Mouse (Mus musculus) neutrophil, adult 5-6 weeks (primary cell): ENCODE measurements around the gene Stk38l. TPM values are rescaled to one million over a fixed set of nuclear protein-coding genes. Genes with fewer than 3 reads are reported as not detected.
"Not testable (repeated sequence)": the region's sequence is repeated elsewhere in the genome, so short reads cannot be mapped to it uniquely, and the experiment has no call there.

Experiments
- ATAC-seq: fragments of 151-379, 151-347 bp; 2 replicates; pipeline ENCODE4 v1.8.0; 2017; ENCODE audit warnings: mild to moderate bottlenecking, moderate TSS enrichment; ENCODE audit not compliant: insufficient number of reproducible peaks, poor library complexity, low FRiP score, severe bottlenecking; ENCODE audit errors: extremely low read depth
- total RNA-seq: library from RNA; stranded (forward); fragments of 200-1000 nt; gene quantifications from 2 replicates; pipeline ENCODE4 v1.2.3, GENCODE M21; 2017

Gene Stk38l
- total RNA-seq, 1 experiment from 2014 or later: 13.4 TPM

DNA sequence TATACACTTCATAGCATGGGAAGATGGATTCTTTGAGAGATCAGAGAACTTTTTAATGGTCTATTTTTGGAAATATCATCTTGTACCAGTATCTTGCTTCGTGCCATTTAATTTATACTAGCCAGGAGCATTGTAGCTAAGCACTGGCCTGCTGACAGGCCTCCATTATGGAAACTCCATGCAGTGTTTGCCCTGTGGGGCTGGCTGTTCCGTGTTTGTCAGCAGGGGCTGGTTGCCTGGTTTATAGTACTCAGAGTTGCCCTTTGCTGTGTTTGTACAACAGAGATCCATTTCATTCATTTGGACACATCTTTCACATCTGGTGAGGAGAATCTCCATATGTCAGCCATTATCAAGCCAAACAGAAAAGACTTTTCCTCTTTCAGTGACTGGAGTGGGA, 6.9 kb downstream of the Stk38l start:
- no peak for ATAC-seq

DNA sequence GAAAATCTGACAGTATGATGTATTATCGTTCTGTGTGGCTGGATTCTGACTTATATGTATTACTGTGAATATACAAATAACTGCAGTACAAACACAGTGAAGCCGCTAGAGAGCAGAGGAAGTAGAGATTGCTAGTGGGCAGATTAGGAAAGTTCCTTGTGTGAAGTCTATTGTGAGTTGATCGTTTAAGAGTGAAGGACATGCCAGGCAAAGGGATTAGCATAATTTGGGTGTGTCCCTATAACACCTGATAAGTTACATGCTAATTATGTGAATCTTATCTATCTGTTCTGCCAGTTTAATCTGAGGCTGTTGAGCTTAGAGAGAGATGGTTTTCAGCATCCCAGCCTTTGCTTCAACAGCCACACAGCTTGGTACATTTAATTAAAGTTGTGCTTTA, 7.4 kb downstream of the Stk38l start:
- ATAC-seq: no peak

DNA sequence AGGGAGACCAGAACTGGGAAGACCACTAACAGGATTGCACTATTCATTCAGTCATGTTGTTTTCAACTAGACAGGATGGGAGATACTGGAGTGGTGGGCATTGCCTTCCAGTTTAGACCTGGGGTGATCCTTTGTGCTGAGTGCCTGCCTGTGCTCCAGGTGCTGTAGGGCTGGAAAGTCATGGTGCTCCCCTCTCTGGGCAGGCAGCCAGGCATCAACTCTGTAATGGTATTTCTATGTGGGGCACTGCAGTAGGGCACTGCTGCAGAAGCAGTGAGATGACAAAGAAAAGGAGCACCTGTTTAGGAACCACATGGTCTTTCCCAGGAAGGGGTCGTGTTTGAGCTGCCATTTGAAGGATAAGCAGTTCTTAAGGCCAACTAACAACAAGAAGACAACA, 7.9 kb downstream of the Stk38l start:
- ATAC-seq: no peak

DNA sequence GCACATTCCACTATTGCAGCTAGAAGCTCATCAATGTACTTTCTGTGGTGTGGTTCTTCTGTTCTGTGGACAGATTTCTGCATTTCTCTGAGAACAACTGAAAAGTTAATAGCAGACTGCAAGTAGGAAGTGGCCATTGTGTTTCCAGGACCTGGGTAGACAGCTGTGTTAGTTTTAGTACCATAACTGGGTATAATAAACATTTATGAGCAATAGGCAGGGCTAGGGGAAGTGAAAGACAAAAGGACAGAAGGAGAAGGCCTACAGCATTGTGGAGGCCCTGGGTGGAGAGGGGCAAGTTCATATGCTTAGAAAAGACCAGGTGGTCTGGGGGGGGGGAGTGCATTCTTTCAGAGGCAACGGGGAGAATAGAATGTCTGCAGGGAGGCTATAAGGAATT, 8.8 kb downstream of the Stk38l start:
- ATAC-seq: peak; percentile 30; the same call in 1 of the 2 replicates

DNA sequence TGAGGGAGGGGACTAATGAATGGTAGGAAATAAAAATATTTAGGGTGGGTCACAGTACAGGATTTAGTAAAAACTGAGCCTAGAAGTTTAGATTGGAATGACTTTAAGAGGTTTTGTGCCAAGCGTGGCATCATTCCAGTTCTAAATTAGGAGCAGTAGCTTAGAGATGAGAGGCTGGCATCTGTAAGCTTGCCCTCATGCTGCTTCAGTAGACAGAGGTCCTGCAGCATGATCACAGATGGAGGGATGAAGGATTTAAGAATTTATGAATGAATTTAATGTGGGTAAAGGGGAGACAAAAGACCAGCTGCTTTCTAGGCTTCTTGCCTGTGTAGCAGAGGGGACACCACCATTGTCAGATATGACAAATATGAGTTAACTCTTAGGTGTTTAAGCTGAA, 14.1 kb downstream of the Stk38l start:
- no peak for ATAC-seq

DNA sequence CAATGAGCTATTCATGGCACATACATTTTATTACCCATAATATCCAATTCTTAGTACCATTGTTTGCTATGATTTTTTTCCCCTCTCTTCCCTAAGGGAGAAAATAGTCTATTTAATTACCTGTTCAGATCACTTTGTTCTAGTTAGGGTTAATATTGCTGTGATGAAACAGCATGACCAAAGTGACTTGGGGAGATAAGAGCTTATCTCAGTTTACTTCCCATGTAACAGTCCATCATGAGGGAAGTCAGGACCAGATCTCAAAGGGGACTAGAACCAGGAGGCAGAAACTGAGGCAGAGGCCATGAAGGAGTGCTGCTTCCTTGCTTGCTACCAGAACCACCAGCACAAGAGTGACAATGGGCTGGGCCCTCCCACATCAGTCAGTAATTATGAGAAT, 15.9 kb downstream of the Stk38l start:
- no peak for ATAC-seq

DNA sequence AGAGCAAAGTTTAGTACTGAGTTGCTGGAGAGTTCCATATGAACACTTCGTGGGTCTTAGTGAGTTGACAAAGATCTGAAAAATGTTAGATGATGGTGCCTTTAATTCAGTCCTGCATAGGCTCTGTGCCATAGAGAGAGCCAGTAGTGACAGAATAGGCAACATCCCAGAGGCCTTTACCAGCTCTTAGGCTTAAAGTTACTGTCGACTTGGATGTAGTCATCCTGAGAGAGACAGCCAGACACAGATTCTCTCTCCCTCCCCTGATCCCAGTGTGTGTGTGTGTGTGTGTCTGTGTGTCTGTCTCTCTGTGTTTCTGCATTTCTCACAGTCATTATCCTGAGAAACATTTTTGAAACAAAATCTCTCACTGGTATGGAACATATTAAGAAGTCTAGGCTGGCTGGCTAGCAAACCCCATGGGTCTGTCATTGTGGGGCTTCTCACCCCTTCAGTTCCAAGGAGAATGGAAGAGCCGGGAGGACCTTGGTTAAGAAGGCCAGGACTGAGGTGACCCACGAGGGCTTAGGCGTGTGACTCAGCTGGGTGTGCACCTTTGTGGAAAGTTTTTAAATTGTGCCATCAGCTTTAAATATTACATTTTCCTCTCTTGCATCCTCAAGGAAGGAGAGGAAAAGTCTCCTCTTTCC, 17.3 kb downstream of the Stk38l start:
- ATAC-seq: no peak

DNA sequence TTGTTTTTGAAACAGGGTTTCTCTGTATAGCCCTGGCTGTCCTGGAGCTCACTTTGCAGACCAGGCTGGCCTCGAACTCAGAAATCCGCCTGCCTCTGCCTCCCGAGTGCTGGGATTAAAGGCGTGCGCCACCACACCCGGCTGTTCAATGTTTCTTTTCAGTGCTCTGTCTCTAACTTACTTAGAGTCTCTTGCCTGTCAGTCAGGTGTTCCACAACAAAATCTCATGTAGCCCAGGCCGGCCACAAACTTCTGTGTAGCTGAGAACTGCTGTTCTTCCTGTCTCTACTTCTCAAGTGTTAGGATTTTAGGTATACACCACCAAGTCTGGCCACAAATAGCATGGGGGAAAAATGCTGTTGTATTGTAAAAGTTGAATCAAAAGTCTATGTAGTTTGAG, 19.5 kb downstream of the Stk38l start:
- ATAC-seq: not testable (repeated sequence)

DNA sequence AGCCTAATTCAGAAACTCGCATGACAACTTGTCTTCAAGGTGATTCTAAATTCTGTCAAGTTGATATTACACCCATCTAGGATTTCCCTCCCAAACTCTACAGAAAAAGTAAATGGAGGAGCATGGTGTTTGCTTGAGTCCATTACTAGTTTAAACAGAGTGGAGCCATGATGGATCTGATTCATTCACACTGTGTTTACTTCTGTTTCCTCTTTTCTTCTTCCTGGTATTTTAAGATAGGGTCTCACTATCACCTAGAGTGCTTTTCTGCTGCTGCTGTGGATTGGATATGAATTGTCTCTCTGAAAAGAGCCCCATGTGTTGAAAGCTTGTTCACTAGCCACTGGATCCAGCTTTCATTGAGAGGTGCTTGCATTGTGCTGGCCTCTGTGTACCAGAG, 20.4 kb downstream of the Stk38l start:
- ATAC-seq: no peak

DNA sequence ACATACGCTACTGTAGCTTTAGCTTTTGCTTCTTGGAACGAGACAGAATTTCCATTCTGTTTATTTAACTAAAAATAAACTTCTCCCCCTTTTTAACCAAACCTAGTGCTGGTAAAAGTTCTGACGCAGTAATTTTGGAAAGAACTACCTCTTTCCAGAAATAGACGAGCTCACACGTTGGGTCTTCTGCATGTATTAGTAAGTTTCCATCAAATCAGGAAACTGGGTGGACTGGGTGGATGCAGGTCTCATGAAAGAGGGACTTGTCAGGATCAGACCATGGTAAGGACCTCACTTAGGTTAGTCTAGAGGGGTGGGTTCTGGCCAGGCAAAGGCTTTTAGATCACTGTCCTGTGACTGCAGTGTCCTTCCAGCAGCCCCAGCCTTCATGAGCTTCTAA, 21.8 kb downstream of the Stk38l start:
- ATAC-seq: no peak

DNA sequence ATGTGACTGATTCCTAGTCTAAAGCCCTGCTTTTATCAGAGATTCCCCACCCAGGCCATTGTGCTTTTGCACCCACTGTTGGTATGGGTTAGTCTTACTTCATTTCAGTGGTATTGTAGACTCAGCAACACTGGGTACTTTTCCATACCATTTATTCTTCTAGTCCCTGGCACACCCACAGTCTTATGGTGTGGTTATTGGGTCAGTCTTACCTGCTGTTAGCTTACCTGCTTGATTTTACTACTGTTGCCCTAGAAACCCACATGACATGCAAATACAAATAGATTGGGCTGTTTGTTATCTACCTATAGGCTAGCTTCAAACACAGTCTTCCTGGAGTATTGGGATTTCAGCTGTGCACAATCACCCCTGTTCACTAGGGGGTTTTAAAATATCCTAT, 22.3 kb downstream of the Stk38l start:
- ATAC-seq: no peak

DNA sequence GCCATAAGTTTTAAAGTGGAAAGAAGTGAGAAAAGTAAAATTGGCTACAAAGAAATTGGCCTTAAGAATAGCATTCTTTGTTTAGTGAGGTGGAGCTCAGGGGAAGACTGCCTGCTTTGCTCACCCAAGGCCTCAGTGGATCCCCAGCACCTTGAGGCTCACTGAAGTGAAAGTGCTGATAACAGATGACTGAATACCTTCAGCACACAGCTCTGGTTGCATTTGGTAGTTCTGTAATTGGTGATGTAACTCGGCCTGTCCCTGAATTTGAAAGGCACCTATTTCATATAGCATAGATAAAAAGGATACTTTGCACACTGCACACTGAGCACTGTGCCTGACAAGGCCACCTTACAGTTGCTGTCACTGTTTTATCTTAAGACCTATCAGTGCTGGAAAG, 23.5 kb downstream of the Stk38l start:
- no peak for ATAC-seq

DNA sequence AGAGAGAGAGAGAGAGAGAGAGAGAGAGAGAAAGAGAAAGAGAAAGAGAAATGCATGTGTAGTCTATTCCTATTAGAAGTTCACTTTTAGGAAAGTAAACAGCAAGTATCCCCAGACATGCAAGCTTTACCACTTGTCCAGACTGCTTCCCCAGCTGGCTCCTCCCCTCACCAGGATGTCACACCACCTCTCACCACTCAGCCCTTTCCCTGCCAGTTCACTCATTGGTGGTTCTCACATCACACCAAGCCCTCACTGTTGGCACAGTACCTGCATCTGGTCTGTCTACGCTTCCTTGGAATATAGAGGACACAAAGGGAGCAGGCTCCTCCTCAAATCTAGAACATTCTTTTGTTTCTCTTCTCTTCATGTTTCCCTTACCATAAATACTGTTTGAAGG, 26.9 kb downstream of the Stk38l start:
- no peak for ATAC-seq

DNA sequence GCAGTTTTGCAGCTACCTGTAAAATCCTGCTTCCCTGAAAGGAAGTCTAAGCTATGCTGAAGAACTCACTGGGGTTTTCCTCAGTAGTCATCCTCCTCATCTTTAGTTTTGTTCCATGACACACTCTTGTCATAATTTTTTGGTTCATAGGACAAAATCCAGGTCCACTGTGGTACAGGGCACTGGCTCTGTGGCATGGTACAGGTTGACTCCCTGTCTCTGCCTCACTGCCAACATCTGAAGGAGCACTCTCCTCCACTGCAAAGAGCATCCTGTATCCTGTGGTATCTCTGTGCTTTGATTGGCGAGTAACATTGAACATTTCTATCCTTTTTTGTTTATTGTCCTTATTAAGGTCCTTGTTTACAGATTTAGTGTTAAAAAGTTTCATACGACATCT, 27.4 kb downstream of the Stk38l start:
- ATAC-seq: no peak

DNA sequence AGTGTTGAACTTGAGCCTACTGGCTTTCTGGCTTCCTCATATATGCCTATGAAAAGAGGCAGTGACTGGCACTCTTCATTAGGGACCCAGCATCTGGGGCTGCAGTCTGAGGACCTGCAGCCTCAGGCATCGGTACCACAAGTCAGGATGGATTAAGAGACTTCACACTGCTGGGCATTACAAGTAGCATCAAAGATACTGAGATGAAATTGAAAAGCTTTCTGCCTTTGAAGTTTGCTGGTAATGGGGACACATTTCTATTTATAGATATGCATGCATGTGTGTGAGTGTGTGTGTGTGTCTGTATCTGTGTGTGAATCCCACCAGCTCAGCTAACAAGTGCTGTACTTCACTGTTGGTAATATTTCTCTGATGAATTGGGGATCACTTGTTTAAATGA, 27.8 kb downstream of the Stk38l start:
- no peak for ATAC-seq

DNA sequence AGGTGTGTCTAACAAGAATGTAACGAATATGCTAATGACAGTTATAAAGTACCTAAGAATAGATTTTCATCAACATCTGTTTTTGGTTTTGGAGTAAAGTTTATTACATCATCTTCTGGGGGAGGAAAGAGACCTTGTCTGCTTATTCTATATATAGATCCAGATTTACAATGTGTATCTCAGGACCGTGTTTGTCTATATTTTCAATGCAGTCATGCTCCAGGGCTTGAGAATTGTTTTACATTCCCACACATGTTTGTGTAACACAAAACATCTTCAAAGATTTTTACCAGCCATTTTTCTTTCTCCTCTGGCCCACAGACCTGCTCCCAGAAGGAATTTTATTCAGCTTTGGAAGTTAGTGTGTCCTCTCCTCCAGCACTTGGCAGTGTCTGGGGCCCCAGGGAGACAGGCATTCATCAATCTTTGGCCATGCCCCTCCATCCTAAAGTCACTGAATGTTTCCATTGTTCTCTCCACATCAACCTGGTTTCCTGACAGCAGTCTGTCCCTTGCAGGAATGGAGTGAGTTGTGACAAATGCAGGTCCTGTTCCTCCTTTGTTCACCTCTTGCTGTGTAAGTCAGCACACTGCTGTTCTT, 28.9 kb downstream of the Stk38l start:
- no peak for ATAC-seq

DNA sequence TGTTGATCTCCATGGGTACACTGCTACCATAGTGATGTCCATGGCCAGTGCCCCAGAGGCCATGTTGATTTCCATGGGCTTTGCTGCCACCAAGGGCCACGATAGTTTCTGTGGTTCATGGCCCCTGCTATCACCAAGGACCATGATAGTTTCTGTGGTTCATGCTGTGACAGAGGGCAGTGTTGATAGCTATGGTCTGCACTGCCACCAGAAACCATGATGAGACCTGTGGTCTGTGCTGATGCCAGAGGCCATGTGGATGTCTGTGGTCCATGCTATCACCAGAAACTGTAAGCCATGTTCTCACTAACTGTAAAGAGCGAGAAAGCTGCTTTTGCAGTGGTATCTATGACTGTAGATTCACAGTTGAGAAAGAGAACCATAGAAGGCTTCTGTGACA, 30.3 kb downstream of the Stk38l start:
- no peak for ATAC-seq

DNA sequence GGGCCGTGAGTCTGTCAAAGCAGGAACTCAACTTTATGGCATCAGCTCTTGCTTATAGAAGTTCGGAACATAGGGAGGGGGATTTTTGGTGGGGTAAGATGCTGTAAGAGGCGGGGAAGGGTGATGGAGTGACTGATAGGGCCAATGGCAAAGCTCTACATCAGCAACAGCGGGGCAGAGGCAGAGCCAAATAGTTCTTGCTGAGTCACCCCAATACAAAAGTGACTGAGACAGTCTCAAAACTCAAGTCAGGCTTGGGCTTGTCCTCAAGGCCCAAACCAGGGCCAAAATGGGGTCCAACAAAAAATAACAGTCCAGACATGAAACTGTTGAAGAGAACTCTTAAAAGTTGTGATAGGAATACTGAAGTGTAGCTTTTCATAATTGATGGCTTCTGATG, 30.9 kb downstream of the Stk38l start:
- no peak for ATAC-seq

DNA sequence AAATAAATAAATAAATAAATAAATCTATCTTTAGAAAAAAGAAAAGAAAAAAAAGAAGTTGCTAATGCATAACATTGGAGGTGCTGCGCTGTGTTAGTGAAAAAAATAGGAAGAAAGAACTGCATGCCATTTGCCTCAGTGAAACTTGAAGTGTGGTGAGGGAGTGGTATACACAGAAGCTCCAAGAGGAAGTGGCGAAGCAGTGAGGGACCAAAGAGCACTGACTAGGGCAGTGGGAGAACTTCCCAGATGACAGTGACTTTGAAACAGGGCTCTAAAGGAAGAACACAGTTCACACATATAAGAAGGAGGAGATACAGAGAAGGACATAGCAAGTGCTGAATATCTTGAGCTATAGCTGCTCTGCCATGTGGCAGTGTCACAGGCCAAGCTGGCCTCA, 34.2 kb downstream of the Stk38l start:
- ATAC-seq: peak; percentile 57

DNA sequence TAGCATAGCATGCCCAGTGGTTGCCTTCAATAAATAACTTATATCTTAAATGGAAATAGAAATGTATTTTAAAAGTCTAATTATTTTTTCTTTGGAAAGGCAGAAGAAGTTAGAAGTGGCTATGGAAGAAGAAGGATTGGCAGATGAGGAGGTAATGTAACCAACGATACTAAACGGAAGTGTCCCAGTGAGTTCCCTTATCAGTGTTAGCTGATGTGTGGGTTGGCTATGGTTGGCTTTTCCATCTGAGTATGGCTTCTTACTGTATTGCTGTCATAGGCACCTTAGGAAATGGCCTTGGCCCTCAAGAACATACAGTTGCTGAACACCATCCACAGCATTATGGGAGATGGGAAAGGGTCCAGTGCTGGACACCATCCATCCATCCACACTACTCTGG, 35.2 kb downstream of the Stk38l start:
- no peak for ATAC-seq

DNA sequence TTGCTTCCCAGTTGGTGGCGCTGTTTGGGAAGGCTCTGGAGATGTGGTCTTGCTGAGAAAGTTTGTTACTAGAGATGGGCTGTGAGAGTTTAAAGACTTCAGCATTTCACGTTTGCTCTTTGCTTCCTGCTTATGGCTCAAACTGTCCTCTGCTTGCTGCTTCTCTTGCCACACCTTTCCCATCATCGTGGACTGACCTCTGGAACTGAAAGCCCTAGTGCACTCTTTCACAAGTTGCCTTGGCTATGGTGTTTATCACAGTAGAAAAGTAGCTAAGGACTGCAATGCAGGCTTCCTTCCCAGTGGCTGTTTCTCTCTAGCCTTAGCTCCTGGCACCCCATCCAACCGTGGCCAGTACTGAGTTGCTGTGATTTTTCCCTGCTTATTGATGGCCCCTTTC, 35.9 kb downstream of the Stk38l start:
- no peak for ATAC-seq
